Mouse (Mus musculus) heart, postnatal 0 days (tissue): Measurements from ENCODE around the gene Zcchc14.

Experiments
- CTCF ChIP-seq: IDR thresholded peaks from 2 replicates; pipeline ENCODE4 v1.5.1; 2016; ENCODE audit warnings: antibody characterized with exemption, control low read depth, low read depth
- EP300 ChIP-seq: IDR thresholded peaks from 2 replicates; pipeline ENCODE4 v1.6.1; 2016; ENCODE audit warnings: antibody characterized with exemption, low read depth

DNA sequence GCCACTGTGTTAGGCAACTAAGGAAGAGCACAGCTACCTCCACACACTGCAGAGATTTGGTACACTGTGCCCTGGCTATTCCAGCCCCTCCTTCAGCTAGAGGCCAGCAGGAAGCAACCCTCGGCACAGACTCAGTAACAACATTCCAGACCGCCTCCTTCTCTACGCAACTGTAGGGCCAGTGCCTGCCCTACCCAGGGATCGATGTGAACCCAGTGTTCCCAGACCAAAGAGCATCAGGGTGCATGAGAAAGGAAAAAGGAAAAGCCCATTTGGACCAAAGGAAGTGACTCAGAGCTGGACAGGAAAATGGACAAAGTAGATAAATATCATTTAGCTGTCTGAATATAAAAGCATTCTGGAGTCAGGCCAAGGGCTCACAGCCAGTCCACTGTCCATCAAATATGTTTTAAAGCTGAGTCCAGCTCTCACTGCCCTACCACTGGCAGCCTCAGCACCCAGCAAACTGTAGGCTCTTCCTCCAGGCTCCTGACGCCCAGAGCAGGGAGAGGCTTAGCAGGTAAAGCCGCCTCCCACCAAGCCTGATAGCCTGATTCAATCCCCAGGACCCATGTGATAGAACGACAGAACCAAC is 33.2 kb downstream of the Zcchc14 start:
- TF ChIP-seq CTCF (no peak), EP300 (peak; percentile 92)
